7 mouse cellular contexts compared by ENCODE assay signal in genomic region chr1:185454955-185455701, GRCm38 (mm10). TPM values are rescaled to one million over a fixed set of nuclear protein-coding genes. Genes with fewer than 3 reads are reported as not detected.
DNase-seq lines count a peak whose midpoint lies in the region; ATAC-seq and TF ChIP-seq lines count a peak whose summit lies in the region.

No protein-coding gene starts in this region.

- no peak for TF ChIP-seq CTCF in liver, embryonic 14.5 days (IDR thresholded peaks at IDR 0.05; ENCODE audit: low read depth)
- no peak for TF ChIP-seq CTCF in small intestine, adult 2 months (IDR thresholded peaks at IDR 0.05; ENCODE audit: extremely low read depth, insufficient read length, insufficient replicate concordance, low read depth, low read length)

- DNase-seq in spleen, adult 12 weeks (ENCODE audit: low spot score): peak; percentile 27
- no peak for DNase-seq in spleen, adult 18-20 months
- DNase-seq in cerebellum, postnatal 10 days: peak; percentile 66 to 69
- peak; percentile 30 for DNase-seq in kidney, postnatal 10 days
- no peak for DNase-seq in liver, embryonic 14.5 days (ENCODE audit: low read depth in 3 of 3, low spot score in 3 of 3)

- peak; percentile 80 for ATAC-seq in forebrain, embryonic 15.5 days (replicated peaks)
- ATAC-seq in liver, embryonic 14.5 days (ENCODE audit: insufficient read depth): peak; percentile 13

- peak overlapping the region; percentile 91 for H3K4me2 ChIP-seq in forebrain, embryonic 15.5 days (replicated peaks)
- peak overlapping the region; percentile 87 for H3K4me2 ChIP-seq in liver, embryonic 14.5 days (ENCODE audit: low read depth)

- H3K9ac ChIP-seq in forebrain, embryonic 15.5 days (replicated peaks): peak overlapping the region; percentile 87
- H3K9ac ChIP-seq in liver, embryonic 14.5 days (replicated peaks): peak overlapping the region; percentile 90

- no peak for TF ChIP-seq EP300 in liver, embryonic 14.5 days (IDR thresholded peaks at IDR 0.05; ENCODE audit: low read depth)

- no peaks in the 10 kb centered on the region for H3K36me3 ChIP-seq in forebrain, embryonic 15.5 days
- peaks cover 33% of the 10 kb centered on the region for H3K36me3 ChIP-seq in liver, embryonic 14.5 days (replicated peaks; ENCODE audit: control insufficient read depth, insufficient read depth, low read depth)
- H3K36me3 ChIP-seq in small intestine, adult 2 months (ENCODE audit: control insufficient read depth, insufficient read depth, low read length): no peaks in the 10 kb centered on the region; the same call in 1 of the 2 replicates

- no peaks in the 10 kb centered on the region for H3K9me3 ChIP-seq in forebrain, embryonic 15.5 days
- H3K9me3 ChIP-seq in liver, embryonic 14.5 days (ENCODE audit: control insufficient read depth, low read length): no peaks in the 10 kb centered on the region

- peak overlapping the region; percentile 86 for H3K4me3 ChIP-seq in forebrain, embryonic 15.5 days
- H3K4me3 ChIP-seq in liver, embryonic 14.5 days (ENCODE audit: insufficient read depth in 1 of 2, low read depth in 2 of 2, low read length in 2 of 2): peak overlapping the region; percentile 79 to 87
- peak overlapping the region; percentile 87 for H3K4me3 ChIP-seq in small intestine, adult 2 months (ENCODE audit: low read depth, low read length)

- 1% methylated on average over 71 of the region's 71 CpGs for WGBS in forebrain, embryonic 15.5 days
- WGBS in liver, embryonic 14.5 days (ENCODE audit: insufficient replicate concordance): 1% methylated on average over 70 of the region's 71 CpGs
- WGBS in small intestine, adult 2 months: 1% methylated on average over 70 of the region's 71 CpGs

- H3K27me3 ChIP-seq in forebrain, embryonic 15.5 days: no peaks in the 10 kb centered on the region
- 0 out of 2 replicates have a peak, but pooled peaks cover 2% of the 10 kb centered on the region for H3K27me3 ChIP-seq in liver, embryonic 14.5 days (ENCODE audit: control insufficient read depth, insufficient read depth, low read length)
- peaks cover 10% of the 10 kb centered on the region; the same call in 1 of the 2 replicates for H3K27me3 ChIP-seq in small intestine, adult 2 months (ENCODE audit: control insufficient read depth, insufficient read depth, low read length)

- peak overlapping the region; percentile 78 for H3K27ac ChIP-seq in forebrain, embryonic 15.5 days (replicated peaks)
- peak overlapping the region; percentile 97 for H3K27ac ChIP-seq in liver, embryonic 14.5 days
- H3K27ac ChIP-seq in small intestine, adult 2 months (ENCODE audit: insufficient read depth, low read depth, low read length): peak overlapping the region; percentile 77

- H3K4me1 ChIP-seq in forebrain, embryonic 15.5 days: peaks cover 22% of the 10 kb centered on the region
- H3K4me1 ChIP-seq in liver, embryonic 14.5 days (replicated peaks; ENCODE audit: control insufficient read depth in 2 of 2, insufficient read depth in 2 of 2, low read length in 1 of 2): peaks cover 63 to 72% of the 10 kb centered on the region in 2 experiments
- peaks cover 15% of the 10 kb centered on the region for H3K4me1 ChIP-seq in small intestine, adult 2 months (ENCODE audit: control insufficient read depth, insufficient read depth, insufficient read length, low read length)

- no peak for TF ChIP-seq POLR2A in small intestine, adult 2 months (IDR thresholded peaks at IDR 0.05; ENCODE audit: low read depth, low read length)

RNA-seq across cellular contexts. Expression of gene Slc30a10, which starts 0.5 kb away (rescaled TPM):
- 9.9 and 11.4 TPM in 2 replicates for polyA plus RNA-seq in forebrain, embryonic 15.5 days (2015; fragmentation: Nextera tagmentation; extraction: Ambion mirVana)
- polyA plus RNA-seq in liver, embryonic 14.5 days (2012; rRNA removed): 19.5 and 21.2 TPM in 2 replicates
- polyA plus RNA-seq in liver, embryonic 14.5 days (2014; fragmentation: Nextera tagmentation; extraction: Ambion mirVana): 13.3 and 14.9 TPM in 2 replicates
- polyA plus RNA-seq in small intestine, adult 2 months (2012; rRNA removed): 10.1 and 36.7 TPM in 2 replicates

Comparison
In these comparisons a context has a peak if more than half of its experiments do, and no peak if none do; other contexts are left out.
1. DNase-seq: peak in spleen, adult 12 weeks (single experiment), cerebellum, postnatal 10 days (2 of 2) and kidney, postnatal 10 days (single experiment); none in spleen, adult 18-20 months (0 of 2) and liver, embryonic 14.5 days (0 of 3).
2. Peak in every context shown above with its lines, with median percentiles within 50 percentile points of each other: H3K27ac ChIP-seq and H3K4me3 ChIP-seq.